Mouse (Mus musculus) neural tube, embryonic 12.5 days (tissue): ENCODE data around the gene Tbk1. TPM values are rescaled to one million over a fixed set of nuclear protein-coding genes. Genes with fewer than 3 reads are reported as not detected.

Experiments
- ATAC-seq: fragments of 200-750 bp; cut with Nextera tagmentation; 2 replicates; pipeline ENCODE4 v1.8.0; 2017; ENCODE audit warnings: low read depth, mild to moderate bottlenecking, moderate TSS enrichment, moderate library complexity; ENCODE audit not compliant: low FRiP score
- H3K27ac ChIP-seq: fragments of 300-500 bp; sonication (generic); 2 replicates; pipeline ENCODE4 v1.5.1; 2016
- H3K27me3 ChIP-seq: fragments of 300-500 bp; sonication (generic); replicated peaks from 2 replicates; pipeline ENCODE4 v1.6.1; 2016; ENCODE audit warnings: mild to moderate bottlenecking
- H3K36me3 ChIP-seq: fragments of 300-500 bp; sonication (generic); 2 replicates; pipeline ENCODE4 v1.6.1; 2016; ENCODE audit warnings: mild to moderate bottlenecking
- H3K4me1 ChIP-seq: fragments of 300-500 bp; sonication (generic); 2 replicates; pipeline ENCODE4 v1.6.1; 2016
- H3K4me2 ChIP-seq: fragments of 300-500 bp; sonication (generic); replicated peaks from 2 replicates; pipeline ENCODE4 v1.6.1; 2016; ENCODE audit warnings: mild to moderate bottlenecking
- H3K4me3 ChIP-seq: fragments of 300-500 bp; sonication (generic); 2 replicates; pipeline ENCODE4 v1.5.1; 2016
- H3K9ac ChIP-seq: fragments of 300-500 bp; sonication (generic); 2 replicates; pipeline ENCODE4 v1.6.1; 2016; ENCODE audit warnings: mild to moderate bottlenecking
- H3K9me3 ChIP-seq: fragments of 300-500 bp; sonication (generic); 2 replicates; pipeline ENCODE4 v1.6.1; 2016; ENCODE audit warnings: mild to moderate bottlenecking
- WGBS: fragments of 180-500 bp; shearing (Covaris S2); methylation state at CpG from one replicate; pipeline ENCODE4 v1.1.7; 2016; 5-methylcytosine and 5-hydroxymethylcytosine counted together
- polyA plus RNA-seq: library from polyadenylated mRNA; unstranded; fragments of >200 nt; fragmentation: Nextera tagmentation; extraction: Ambion mirVana; gene quantifications from 2 replicates; pipeline ENCODE4 v1.2.1, GENCODE M21; 2016

Gene Tbk1
- polyA plus RNA-seq, 1 experiment from 2014 or later, result 35.8 TPM

- Histone ChIP-seq H3K9ac (no peak overlapping the region), H3K9me3 (no peaks in the 10 kb centered on the region), H3K4me2 (no peak overlapping the region), H3K27ac (no peak overlapping the region), H3K36me3 (peaks cover 52% of the 10 kb centered on the region), H3K4me3 (no peak overlapping the region), H3K27me3 (no peaks in the 10 kb centered on the region), H3K4me1 (0 out of 2 replicates have a peak, but pooled peaks cover 4% of the 10 kb centered on the region)
- 96% methylated on average over 10 of the region's 10 CpGs for WGBS
- ATAC-seq, result no peak
Observed at GRCm38 (mm10) chr10:121568026-121568425, 18.6 kb downstream of the Tbk1 start.

GRCm38 (mm10) chr10:121564447-121564846 is 22.1 kb downstream of the Tbk1 start:
- Histone ChIP-seq H3K9me3 (no peaks in the 10 kb centered on the region), H3K4me3 (no peak overlapping the region), H3K4me1 (0 out of 2 replicates have a peak, but pooled peaks cover 4% of the 10 kb centered on the region), H3K4me2 (no peak overlapping the region), H3K27ac (no peak overlapping the region), H3K36me3 (peaks cover 51% of the 10 kb centered on the region), H3K9ac (no peak overlapping the region), H3K27me3 (no peaks in the 10 kb centered on the region)
- no peak for ATAC-seq
- WGBS, result 93% methylated on average over 8 of the region's 8 CpGs

GRCm38 (mm10) chr10:121558231-121558630 is 28.4 kb downstream of the Tbk1 start:
- H3K36me3 ChIP-seq, result peaks cover 76% of the 10 kb centered on the region
- H3K4me1 ChIP-seq, result no peaks in the 10 kb centered on the region
- no peaks in the 10 kb centered on the region for H3K27me3 ChIP-seq
- no peak for ATAC-seq
- no peak overlapping the region for H3K4me3 ChIP-seq
- H3K9me3 ChIP-seq, result no peaks in the 10 kb centered on the region
- no peak overlapping the region for H3K27ac ChIP-seq
- no peak overlapping the region for H3K4me2 ChIP-seq
- 80% methylated on average over 2 of the region's 2 CpGs for WGBS
- H3K9ac ChIP-seq, result no peak overlapping the region

- no peaks in the 10 kb centered on the region for H3K4me1 ChIP-seq
- no peak for ATAC-seq
- no peaks in the 10 kb centered on the region for H3K9me3 ChIP-seq
- H3K36me3 ChIP-seq, result peaks cover 85% of the 10 kb centered on the region
- no peak overlapping the region for H3K27ac ChIP-seq
- H3K27me3 ChIP-seq, result no peaks in the 10 kb centered on the region
- H3K4me2 ChIP-seq, result no peak overlapping the region
- H3K9ac ChIP-seq, result no peak overlapping the region
- WGBS, result 90% methylated on average over 6 of the region's 6 CpGs
- H3K4me3 ChIP-seq, result no peak overlapping the region
Observed at GRCm38 (mm10) chr10:121556263-121556662, 30.3 kb downstream of the Tbk1 start.

GRCm38 (mm10) chr10:121550334-121550733 is 36.3 kb downstream of the Tbk1 start:
- no peak overlapping the region for H3K9ac ChIP-seq
- H3K4me1 ChIP-seq, result no peaks in the 10 kb centered on the region
- no peak overlapping the region for H3K4me2 ChIP-seq
- peaks cover 86% of the 10 kb centered on the region for H3K36me3 ChIP-seq
- 90% methylated on average over 9 of the region's 9 CpGs for WGBS
- ATAC-seq, result no peak
- H3K27ac ChIP-seq, result no peak overlapping the region
- H3K27me3 ChIP-seq, result no peaks in the 10 kb centered on the region
- no peak overlapping the region for H3K4me3 ChIP-seq
- H3K9me3 ChIP-seq, result no peaks in the 10 kb centered on the region

GRCm38 (mm10) chr10:121549670-121550069 is 36.9 kb downstream of the Tbk1 start:
- Histone ChIP-seq H3K4me3 (no peak overlapping the region), H3K9ac (no peak overlapping the region), H3K4me1 (no peaks in the 10 kb centered on the region), H3K4me2 (no peak overlapping the region), H3K36me3 (peaks cover 83% of the 10 kb centered on the region), H3K9me3 (no peaks in the 10 kb centered on the region), H3K27ac (no peak overlapping the region), H3K27me3 (no peaks in the 10 kb centered on the region)
- WGBS, result 91% methylated on average over 5 of the region's 5 CpGs
- no peak for ATAC-seq

DNA sequence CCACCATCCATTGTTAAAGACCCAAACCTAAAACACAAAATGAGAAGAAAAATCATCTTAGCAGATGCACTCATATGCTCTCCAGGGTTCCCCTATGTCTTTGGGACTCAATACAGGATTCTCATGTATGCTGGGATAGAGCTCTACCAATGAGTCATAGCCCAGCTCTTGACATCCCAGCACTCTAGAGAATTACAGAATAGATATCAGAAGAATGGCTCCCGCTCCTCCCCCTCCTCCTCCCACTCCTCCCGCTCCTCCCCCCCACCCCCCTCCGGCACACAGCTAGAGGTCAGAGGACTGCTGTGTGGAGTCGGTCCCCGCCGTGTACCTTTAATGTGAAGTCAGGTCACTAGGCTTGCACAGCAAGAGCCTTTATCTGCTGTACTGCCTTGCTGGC is 39.4 kb downstream of the Tbk1 start:
- no peak overlapping the region for H3K4me3 ChIP-seq
- ATAC-seq, result no peak
- peaks cover 62% of the 10 kb centered on the region for H3K36me3 ChIP-seq
- H3K27ac ChIP-seq, result no peak overlapping the region
- no peaks in the 10 kb centered on the region for H3K4me1 ChIP-seq
- no peaks in the 10 kb centered on the region for H3K9me3 ChIP-seq
- no peak overlapping the region for H3K9ac ChIP-seq
- WGBS, result 88% methylated on average over 6 of the region's 6 CpGs
- no peak overlapping the region for H3K4me2 ChIP-seq
- no peaks in the 10 kb centered on the region for H3K27me3 ChIP-seq

DNA sequence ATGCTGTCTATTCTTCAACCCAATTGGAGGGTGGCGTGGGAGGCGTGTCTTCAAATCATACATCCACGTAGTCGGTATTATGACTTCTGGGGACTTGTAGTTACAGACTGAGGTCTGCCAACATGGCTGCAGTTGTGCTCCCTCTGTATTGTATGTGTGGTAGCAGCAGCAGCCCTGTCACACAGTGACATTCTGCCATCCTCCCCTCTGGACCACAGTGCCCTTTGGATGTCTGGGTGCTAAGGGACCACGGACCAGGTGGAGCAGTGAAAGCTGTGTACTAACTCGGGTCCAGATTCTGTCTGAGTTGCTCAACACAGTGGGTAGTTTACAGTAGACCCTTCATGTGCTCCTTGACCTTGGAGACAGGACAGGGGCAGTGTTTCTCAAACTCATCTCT is 43.0 kb downstream of the Tbk1 start:
- H3K36me3 ChIP-seq, result peaks cover 31% of the 10 kb centered on the region
- ATAC-seq, result no peak
- H3K27me3 ChIP-seq, result no peaks in the 10 kb centered on the region
- H3K4me3 ChIP-seq, result no peak overlapping the region
- WGBS, result 95% methylated on average over 6 of the region's 6 CpGs
- no peaks in the 10 kb centered on the region for H3K9me3 ChIP-seq
- H3K9ac ChIP-seq, result no peak overlapping the region
- H3K27ac ChIP-seq, result no peak overlapping the region
- no peaks in the 10 kb centered on the region for H3K4me1 ChIP-seq
- H3K4me2 ChIP-seq, result no peak overlapping the region

DNA sequence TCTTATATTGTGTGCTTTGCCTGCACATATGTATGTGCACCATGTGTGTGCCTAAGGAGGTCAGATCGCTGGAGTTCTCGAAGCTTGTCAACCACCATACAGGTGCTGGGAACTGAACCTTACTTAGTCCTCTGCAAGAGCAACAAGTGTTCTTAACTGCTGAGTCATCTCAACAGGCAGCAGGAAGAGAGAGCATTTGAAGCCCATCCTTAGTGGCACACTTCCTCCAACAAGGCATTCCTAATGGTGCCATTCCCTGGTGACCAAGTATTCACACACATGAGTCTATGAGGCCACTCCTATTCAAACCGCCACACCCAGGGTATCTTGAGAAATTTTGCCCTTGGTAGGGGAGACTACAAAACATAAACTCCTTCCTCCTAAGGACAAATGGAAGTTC is 44.4 kb downstream of the Tbk1 start:
- H3K4me1 ChIP-seq, result no peaks in the 10 kb centered on the region
- peaks cover 20% of the 10 kb centered on the region for H3K36me3 ChIP-seq
- H3K9ac ChIP-seq, result no peak overlapping the region
- H3K4me2 ChIP-seq, result no peak overlapping the region
- H3K27ac ChIP-seq, result no peak overlapping the region
- no peak overlapping the region for H3K4me3 ChIP-seq
- no peaks in the 10 kb centered on the region for H3K27me3 ChIP-seq
- H3K9me3 ChIP-seq, result no peaks in the 10 kb centered on the region
- no peak for ATAC-seq
- WGBS, result 95% methylated on average over 3 of the region's 3 CpGs

DNA sequence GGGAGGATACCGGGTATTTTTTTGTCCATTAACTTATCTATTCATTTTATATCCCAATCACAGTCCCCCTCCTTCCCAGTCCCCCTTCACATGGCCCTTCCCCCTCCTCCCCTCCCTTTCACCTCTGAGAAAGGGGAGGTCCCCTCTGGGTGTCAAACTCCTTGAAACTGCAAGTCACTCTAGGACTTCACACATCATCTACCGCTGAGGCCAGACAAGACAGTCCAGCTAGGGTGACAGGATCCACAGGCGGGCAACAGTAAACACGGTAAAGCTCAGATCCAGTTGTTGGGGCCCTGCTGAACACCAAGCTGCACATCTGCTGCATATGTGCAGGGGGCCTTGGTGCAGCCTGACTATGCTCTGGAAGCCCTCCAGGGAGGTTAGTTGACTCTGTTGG is 51.6 kb downstream of the Tbk1 start:
- Histone ChIP-seq H3K4me1 (no peaks in the 10 kb centered on the region), H3K9me3 (no peaks in the 10 kb centered on the region), H3K9ac (no peak overlapping the region), H3K4me3 (no peak overlapping the region), H3K4me2 (no peak overlapping the region), H3K36me3 (no peaks in the 10 kb centered on the region), H3K27ac (no peak overlapping the region), H3K27me3 (no peaks in the 10 kb centered on the region)
- WGBS, result 72% methylated on average over 4 of the region's 4 CpGs
- ATAC-seq, result no peak

DNA sequence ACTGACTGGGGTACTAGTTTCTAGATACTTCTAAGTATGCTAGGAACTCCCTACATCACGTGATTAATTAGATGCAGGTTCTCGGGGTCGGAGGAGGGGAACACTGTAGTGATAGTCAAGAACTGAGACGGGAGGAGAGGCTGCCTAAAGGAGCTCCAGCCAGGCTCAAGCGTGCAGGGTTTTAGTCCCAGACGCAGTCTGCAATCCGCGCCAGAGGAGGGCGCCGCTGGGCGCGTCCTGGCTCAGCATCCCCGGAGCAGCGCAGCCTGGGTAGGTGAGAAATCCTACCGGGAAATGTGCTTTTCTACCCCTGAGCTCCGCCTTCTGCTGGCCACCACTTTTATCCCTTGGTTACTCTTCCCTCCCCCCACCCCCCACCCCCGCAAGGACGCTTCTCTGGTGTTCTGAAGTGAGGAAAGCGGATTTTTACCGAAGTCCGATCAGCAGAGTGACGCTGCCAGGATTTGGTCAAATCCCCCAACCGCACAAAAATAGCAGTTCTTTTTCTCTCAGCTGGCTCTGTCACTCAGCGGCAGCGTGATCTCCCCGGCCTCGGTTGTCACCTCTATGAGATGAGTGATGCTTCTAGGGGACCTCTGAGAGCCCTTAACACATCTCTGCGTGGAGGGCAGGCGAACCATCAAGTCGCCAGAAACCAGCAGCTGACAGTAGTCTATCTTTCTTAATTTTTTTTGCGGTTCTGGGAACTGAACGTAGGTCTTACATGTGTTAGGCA is 53.3 kb downstream of the Tbk1 start:
- H3K9ac ChIP-seq, result 0 out of 2 replicates have a peak overlapping the region, but pooled peaks have one; percentile 38
- no peak overlapping the region for H3K27ac ChIP-seq
- H3K27me3 ChIP-seq, result no peaks in the 10 kb centered on the region
- no peaks in the 10 kb centered on the region for H3K9me3 ChIP-seq
- H3K4me1 ChIP-seq, result no peaks in the 10 kb centered on the region
- 16% methylated on average over 32 of the region's 32 CpGs for WGBS
- H3K36me3 ChIP-seq, result no peaks in the 10 kb centered on the region
- ATAC-seq, result peak; percentile 58
- H3K4me2 ChIP-seq, result peak overlapping the region; percentile 61
- peak overlapping the region; percentile 22 for H3K4me3 ChIP-seq

GRCm38 (mm10) chr10:121531541-121531940 is 55.0 kb downstream of the Tbk1 start:
- WGBS, result 80% methylated on average over 5 of the region's 5 CpGs
- Histone ChIP-seq H3K9me3 (no peaks in the 10 kb centered on the region), H3K9ac (no peak overlapping the region), H3K4me2 (no peak overlapping the region), H3K4me3 (no peak overlapping the region), H3K4me1 (no peaks in the 10 kb centered on the region), H3K36me3 (no peaks in the 10 kb centered on the region), H3K27me3 (no peaks in the 10 kb centered on the region), H3K27ac (no peak overlapping the region)
- no peak for ATAC-seq

DNA sequence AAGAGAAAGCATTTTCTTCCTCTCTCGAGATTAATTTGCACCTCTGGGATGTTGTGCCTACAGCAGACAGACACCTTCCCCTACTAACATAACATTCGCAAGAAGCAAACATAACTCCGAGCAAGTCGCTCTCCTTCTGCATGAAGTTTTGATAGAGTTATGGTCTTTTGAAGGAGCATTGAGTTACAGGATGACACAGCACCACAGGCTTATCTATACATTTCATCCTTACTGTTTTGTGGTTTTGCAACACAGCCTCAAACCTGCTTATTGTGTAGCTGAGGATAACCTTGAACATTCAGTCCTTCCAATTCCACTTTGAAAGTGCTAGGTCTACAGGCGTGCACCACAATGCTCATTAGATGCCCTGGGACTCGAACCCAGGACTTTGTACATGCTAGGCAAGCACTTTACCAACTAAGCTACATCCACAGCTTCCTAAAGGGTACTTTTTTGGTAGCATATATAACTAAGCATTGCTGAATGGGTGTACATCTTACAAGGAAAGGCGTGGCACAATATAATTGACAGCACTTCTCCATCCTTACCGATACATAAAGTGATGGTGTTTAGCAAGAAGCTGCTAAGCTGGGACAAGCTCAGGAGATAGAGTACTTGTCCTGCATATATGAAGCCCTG is 56.1 kb downstream of the Tbk1 start:
- Histone ChIP-seq H3K9me3 (no peaks in the 10 kb centered on the region), H3K4me1 (no peaks in the 10 kb centered on the region), H3K36me3 (no peaks in the 10 kb centered on the region), H3K9ac (no peak overlapping the region), H3K27ac (no peak overlapping the region), H3K4me2 (no peak overlapping the region), H3K27me3 (no peaks in the 10 kb centered on the region), H3K4me3 (no peak overlapping the region)
- 90% methylated on average over 8 of the region's 8 CpGs for WGBS
- no peak for ATAC-seq
